Mouse (Mus musculus): ENCODE results near the gene Aldh3a2. TPM values are rescaled to one million over a fixed set of nuclear protein-coding genes. Genes with fewer than 3 reads are reported as not detected.

The Aldh3a2 gene
- total and polyA plus RNA-seq, 2 experiments from 2014 or later, result 34.0 to 50.2 TPM

GRCm38 (mm10) chr11:61220156-61220881 lies 46.9 kb downstream of the Aldh3a2 start:
- TF ChIP-seq CTCF (IDR thresholded peaks at IDR 0.05; ENCODE audit: low read depth), result peak; percentile 35; the same call in 1 of the 2 replicates
- Histone ChIP-seq H3K27ac (ENCODE audit: low read depth, low read length) (no peak overlapping the region), H3K27me3 (ENCODE audit: insufficient read depth, low read length) (no peaks in the 10 kb centered on the region), H3K4me1 (ENCODE audit: insufficient read depth) (no peaks in the 10 kb centered on the region), H3K9me3 (ENCODE audit: low read length) (no peaks in the 10 kb centered on the region), H3K9ac (no peak overlapping the region), H3K4me2 (ENCODE audit: low read depth) (no peak overlapping the region), H3K36me3 (ENCODE audit: insufficient read depth) (no peaks in the 10 kb centered on the region), H3K4me3 (ENCODE audit: low read depth, low read length) (no peak overlapping the region)
- peak; percentile 79 for ATAC-seq
- DNase-seq, result peak; percentile 60
- WGBS, result 73% methylated on average over 9 of the region's 9 CpGs

DNA sequence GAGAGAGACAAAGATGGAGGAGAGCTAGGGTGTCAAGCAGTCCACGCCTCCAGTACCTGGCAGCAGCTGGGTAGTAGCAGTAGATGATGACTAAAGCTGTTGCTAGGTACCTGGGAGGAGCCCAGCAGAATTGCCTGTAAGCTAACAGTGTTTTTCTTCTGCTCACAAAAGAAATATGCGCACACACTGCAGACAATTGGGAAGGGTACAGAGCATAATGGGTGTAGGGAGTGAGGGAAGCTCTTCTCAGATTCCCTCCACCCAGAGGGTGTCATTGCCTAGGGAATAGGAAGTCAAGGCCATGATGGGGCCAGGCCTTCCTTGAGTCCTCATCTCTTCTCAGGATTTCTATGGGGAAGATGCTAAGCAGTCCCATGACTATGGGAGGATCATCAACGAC lies 51.3 kb downstream of the Aldh3a2 start:
- 91% methylated on average over 3 of the region's 3 CpGs for WGBS

GRCm38 (mm10) chr11:61212102-61212501 lies 55.2 kb downstream of the Aldh3a2 start:
- Histone ChIP-seq H3K4me1 (ENCODE audit: insufficient read depth) (no peaks in the 10 kb centered on the region), H3K9ac (no peak overlapping the region), H3K9me3 (ENCODE audit: low read length) (no peaks in the 10 kb centered on the region), H3K27me3 (ENCODE audit: insufficient read depth, low read length) (no peaks in the 10 kb centered on the region), H3K36me3 (ENCODE audit: insufficient read depth) (no peaks in the 10 kb centered on the region), H3K27ac (ENCODE audit: low read depth, low read length) (no peak overlapping the region), H3K4me2 (ENCODE audit: low read depth) (no peak overlapping the region), H3K4me3 (ENCODE audit: low read depth, low read length) (no peak overlapping the region)
- DNase-seq (no peak), ATAC-seq (no peak)
- TF ChIP-seq CTCF (IDR thresholded peaks at IDR 0.05; ENCODE audit: low read depth), result peak; percentile 24; the same call in 1 of the 2 replicates
- WGBS, result 38% methylated on average over 20 of the region's 20 CpGs

More for the DNA sequence above, 51.3 kb downstream of the Aldh3a2 start:
- Histone ChIP-seq H3K9ac (no peak overlapping the region), H3K4me3 (ENCODE audit: low read depth, low read length) (no peak overlapping the region), H3K4me1 (ENCODE audit: insufficient read depth) (no peaks in the 10 kb centered on the region), H3K4me2 (ENCODE audit: low read depth) (no peak overlapping the region), H3K27me3 (ENCODE audit: insufficient read depth, low read length) (no peaks in the 10 kb centered on the region), H3K36me3 (ENCODE audit: insufficient read depth) (no peaks in the 10 kb centered on the region), H3K27ac (ENCODE audit: low read depth, low read length) (no peak overlapping the region), H3K9me3 (ENCODE audit: low read length) (no peaks in the 10 kb centered on the region)
- DNase-seq, result no peak
- no peak for TF ChIP-seq CTCF (IDR thresholded peaks at IDR 0.05; ENCODE audit: low read depth)
- ATAC-seq, result no peak

- no peak overlapping the region for H3K4me3 ChIP-seq (ENCODE audit: low read depth, low read length)
- no peak for DNase-seq
- TF ChIP-seq CTCF (IDR thresholded peaks at IDR 0.05; ENCODE audit: low read depth), result no peak
Observed at GRCm38 (mm10) chr11:61208316-61208715, 58.9 kb downstream of the Aldh3a2 start.

DNA sequence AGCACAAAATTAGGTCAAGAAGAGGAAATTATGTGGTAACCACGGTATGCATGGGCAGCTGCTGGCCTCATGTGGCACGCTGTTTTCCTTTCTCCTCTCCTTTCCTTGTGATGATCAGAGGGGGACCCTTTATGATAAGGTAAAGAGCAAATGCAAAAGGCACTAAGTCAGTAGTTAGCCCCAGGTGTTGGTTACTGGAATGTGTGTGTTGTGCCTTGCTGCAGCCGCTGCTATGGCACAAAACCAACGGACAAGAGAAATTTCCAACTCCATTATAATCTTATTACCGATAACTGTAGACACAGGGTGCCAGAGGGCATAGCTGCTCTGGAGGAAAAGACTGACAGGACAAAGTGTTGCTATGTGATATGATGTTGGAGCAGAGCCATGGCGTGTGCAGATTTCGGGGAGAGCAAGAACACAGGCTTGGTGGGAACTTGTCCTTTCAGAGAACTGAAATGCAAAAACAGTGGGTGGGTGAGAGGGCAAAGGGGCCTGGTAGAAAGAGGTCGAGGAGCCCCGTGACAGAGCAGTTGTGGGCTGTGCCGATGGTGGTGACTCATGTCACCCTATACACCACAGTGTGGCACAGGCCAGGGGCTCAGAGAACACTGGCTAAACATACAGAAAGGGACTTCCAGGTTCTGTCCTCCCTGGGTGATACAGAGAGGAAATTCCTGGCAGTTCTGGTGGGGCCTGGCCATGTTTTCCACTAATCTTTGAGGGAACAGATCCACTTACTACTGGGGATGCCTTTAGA lies 59.6 kb downstream of the Aldh3a2 start, which contains the start of gene Aldh3a1:
Aldh3a1 (plus strand) TSS at position 51 of the 760 bp plus-strand sequence.
- Histone ChIP-seq H3K27ac (ENCODE audit: low read depth, low read length) (no peak within 1 kb of the TSS), H3K9ac (no peak within 1 kb of the TSS), H3K27me3 (ENCODE audit: insufficient read depth, low read length) (no peaks in the 10 kb centered on the region), H3K36me3 (ENCODE audit: insufficient read depth) (no peaks in the 10 kb centered on the region), H3K4me3 (ENCODE audit: low read depth, low read length) (no peak within 1 kb of the TSS), H3K4me2 (ENCODE audit: low read depth) (no peak within 1 kb of the TSS), H3K4me1 (ENCODE audit: insufficient read depth) (no peaks in the 10 kb centered on the region), H3K9me3 (ENCODE audit: low read length) (no peaks in the 10 kb centered on the region)
- WGBS, result 66% methylated on average over 10 of the region's 10 CpGs
- TF ChIP-seq CTCF (IDR thresholded peaks at IDR 0.05; ENCODE audit: low read depth), result no peak
- no peak for ATAC-seq
- DNase-seq, result no peak

More at GRCm38 (mm10) chr11:61208316-61208715, 58.9 kb downstream of the Aldh3a2 start:
- no peak overlapping the region for H3K27ac ChIP-seq (ENCODE audit: low read depth, low read length)
- no peak overlapping the region for H3K9ac ChIP-seq
- 76% methylated on average over 10 of the region's 10 CpGs for WGBS
- ATAC-seq, result no peak
- H3K9me3 ChIP-seq (ENCODE audit: low read length), result no peaks in the 10 kb centered on the region
- no peaks in the 10 kb centered on the region for H3K36me3 ChIP-seq (ENCODE audit: insufficient read depth)
- H3K4me2 ChIP-seq (ENCODE audit: low read depth), result no peak overlapping the region
- no peaks in the 10 kb centered on the region for H3K4me1 ChIP-seq (ENCODE audit: insufficient read depth)
- no peaks in the 10 kb centered on the region for H3K27me3 ChIP-seq (ENCODE audit: insufficient read depth, low read length)

GRCm38 (mm10) chr11:61206136-61206535 lies 61.1 kb downstream of the Aldh3a2 start:
- no peaks in the 10 kb centered on the region for H3K9me3 ChIP-seq (ENCODE audit: low read length)
- 94% methylated on average over 3 of the region's 3 CpGs for WGBS
- ATAC-seq, result no peak
- no peaks in the 10 kb centered on the region for H3K36me3 ChIP-seq (ENCODE audit: insufficient read depth)
- no peaks in the 10 kb centered on the region for H3K27me3 ChIP-seq (ENCODE audit: insufficient read depth, low read length)
- no peaks in the 10 kb centered on the region for H3K4me1 ChIP-seq (ENCODE audit: insufficient read depth)
- no peak overlapping the region for H3K4me3 ChIP-seq (ENCODE audit: low read depth, low read length)
- no peak overlapping the region for H3K4me2 ChIP-seq (ENCODE audit: low read depth)
- no peak overlapping the region for H3K9ac ChIP-seq
- H3K27ac ChIP-seq (ENCODE audit: low read depth, low read length), result no peak overlapping the region
- no peak for DNase-seq
- TF ChIP-seq CTCF (IDR thresholded peaks at IDR 0.05; ENCODE audit: low read depth), result no peak
